In genomic region chr4:150798281-150798680, GRCm38 (mm10) we compare ENCODE assay signal across 11 mouse cellular contexts. TPM values are rescaled to one million over a fixed set of nuclear protein-coding genes. Genes with fewer than 3 reads are reported as not detected.
DNase-seq lines count a peak whose midpoint lies in the region; ATAC-seq and TF ChIP-seq lines count a peak whose summit lies in the region.
"Had no signal": no experiment of that assay in that cellular context is flagged by ENCODE, and none has a peak within 500 bp of the region (broad histone marks: within the 10 kb centered on the region; RNA-seq: fewer than 3 reads in every experiment).

No protein-coding gene starts in this region.

- WGBS in heart, adult 2 months = 92% methylated on average over 8 of the region's 8 CpGs
- 76% methylated on average over 8 of the region's 8 CpGs for WGBS in liver, embryonic 12.5 days (ENCODE audit: insufficient replicate concordance)
- 83% methylated on average over 8 of the region's 8 CpGs for WGBS in limb, embryonic 15.5 days
- WGBS in stomach, postnatal 0 days = 73% methylated on average over 8 of the region's 8 CpGs

- no peak for DNase-seq in heart, adult 2 months
- no peak for DNase-seq in heart, postnatal 4 days
- no peak for DNase-seq in liver
- DNase-seq in stomach, postnatal 0 days (ENCODE audit: low spot score) = no peak
- DNase-seq in cerebellum, postnatal 14 days = no peak
- DNase-seq in retina, postnatal 1 day = no peak
- DNase-seq: cerebellum, adult 11 months had no signal

- no peak overlapping the region for H3K9ac ChIP-seq in heart, adult 2 months (ENCODE audit: low read depth, low read length)
- no peak overlapping the region for H3K9ac ChIP-seq in liver, embryonic 12.5 days
- no peak overlapping the region for H3K9ac ChIP-seq in limb, embryonic 15.5 days
- H3K9ac ChIP-seq in stomach, postnatal 0 days (ENCODE audit: low read length) = no peak overlapping the region
- H3K9ac ChIP-seq: hindbrain, embryonic 14.5 days; midbrain, embryonic 13.5 days had no signal

- H3K4me3 ChIP-seq in heart, adult 2 months = no peak overlapping the region
- no peak overlapping the region for H3K4me3 ChIP-seq in liver, embryonic 12.5 days
- no peak overlapping the region for H3K4me3 ChIP-seq in limb, embryonic 15.5 days
- H3K4me3 ChIP-seq in stomach, postnatal 0 days (ENCODE audit: low read depth, low read length) = no peak overlapping the region
- H3K4me3 ChIP-seq: midbrain, embryonic 13.5 days had no signal

- no peaks in the 10 kb centered on the region for H3K9me3 ChIP-seq in liver, embryonic 12.5 days (replicated peaks)
- H3K9me3 ChIP-seq in limb, embryonic 15.5 days = no peaks in the 10 kb centered on the region
- no peaks in the 10 kb centered on the region for H3K9me3 ChIP-seq in stomach, postnatal 0 days (ENCODE audit: control insufficient read depth, low read length)
- H3K9me3 ChIP-seq: midbrain, embryonic 13.5 days had no signal

- H3K27me3 ChIP-seq in heart, adult 2 months (ENCODE audit: control insufficient read depth, insufficient read depth, low read length) = no peaks in the 10 kb centered on the region
- peaks cover 4% of the 10 kb centered on the region; the same call in 1 of the 2 replicates for H3K27me3 ChIP-seq in liver, embryonic 12.5 days (replicated peaks)
- H3K27me3 ChIP-seq in limb, embryonic 15.5 days = no peaks in the 10 kb centered on the region
- no peaks in the 10 kb centered on the region for H3K27me3 ChIP-seq in stomach, postnatal 0 days (ENCODE audit: control insufficient read depth, insufficient read depth, low read length)
- H3K27me3 ChIP-seq: midbrain, embryonic 13.5 days had no signal

- no peak for TF ChIP-seq EP300 in heart, adult 2 months (IDR thresholded peaks at IDR 0.05; ENCODE audit: insufficient read depth, low read depth, low read length)
- no peak for TF ChIP-seq EP300 in stomach, postnatal 0 days (optimal IDR thresholded peaks at IDR 0.05)

- intact Hi-C loops in heart, adult 2 months (cut with DNase I) = loop anchor here (2.0 kb wide), 1 partner anchor 35 kb away; no protein-coding TSS in a partner anchor

- no peaks in the 10 kb centered on the region for H3K36me3 ChIP-seq in heart, adult 2 months (ENCODE audit: control insufficient read depth, insufficient read depth, low read length)
- no peaks in the 10 kb centered on the region for H3K36me3 ChIP-seq in liver, embryonic 12.5 days
- no peaks in the 10 kb centered on the region for H3K36me3 ChIP-seq in limb, embryonic 15.5 days
- no peaks in the 10 kb centered on the region for H3K36me3 ChIP-seq in stomach, postnatal 0 days (ENCODE audit: control insufficient read depth, insufficient read depth, low read length)
- H3K36me3 ChIP-seq: midbrain, embryonic 13.5 days had no signal

- peak overlapping the region; percentile 64 for H3K27ac ChIP-seq in heart, adult 2 months
- H3K27ac ChIP-seq in liver, embryonic 12.5 days = peak overlapping the region; percentile 32; the same call in 1 of the 2 replicates
- H3K27ac ChIP-seq in limb, embryonic 15.5 days = peak overlapping the region; percentile 30; the same call in 1 of the 2 replicates
- H3K27ac ChIP-seq in stomach, postnatal 0 days (replicated peaks) = peak overlapping the region; percentile 81
- H3K27ac ChIP-seq: hindbrain, embryonic 14.5 days; midbrain, embryonic 13.5 days had no signal

- H3K4me2 ChIP-seq in liver, embryonic 12.5 days = no peak overlapping the region
- no peak overlapping the region for H3K4me2 ChIP-seq in limb, embryonic 15.5 days
- peak overlapping the region; percentile 11; the same call in 1 of the 2 replicates for H3K4me2 ChIP-seq in stomach, postnatal 0 days (replicated peaks; ENCODE audit: low read depth)
- H3K4me2 ChIP-seq: hindbrain, embryonic 14.5 days; midbrain, embryonic 13.5 days had no signal

- TF ChIP-seq CTCF in heart, adult 2 months (IDR thresholded peaks at IDR 0.05) = no peak
- no peak for TF ChIP-seq CTCF in stomach, postnatal 0 days (IDR thresholded peaks at IDR 0.05; ENCODE audit: low read depth)

- H3K79me2 ChIP-seq in heart, adult 2 months (replicated peaks; ENCODE audit: control insufficient read depth, insufficient read depth, low read length) = no peaks in the 10 kb centered on the region

- no peak for ATAC-seq in liver, embryonic 12.5 days
- no peak for ATAC-seq in limb, embryonic 15.5 days (ENCODE audit: insufficient number of reproducible peaks, low FRiP score, low TSS enrichment, low read depth)
- no peak for ATAC-seq in stomach, postnatal 0 days (ENCODE audit: low FRiP score, low TSS enrichment)
- ATAC-seq: midbrain, embryonic 13.5 days had no signal

- peaks cover 11% of the 10 kb centered on the region for H3K4me1 ChIP-seq in heart, adult 2 months (ENCODE audit: control insufficient read depth, insufficient read depth, low read length)
- peaks cover 7% of the 10 kb centered on the region; the same call in 1 of the 2 replicates for H3K4me1 ChIP-seq in liver, embryonic 12.5 days
- H3K4me1 ChIP-seq in limb, embryonic 15.5 days = peaks cover 30% of the 10 kb centered on the region
- peaks cover 2% of the 10 kb centered on the region; the same call in 1 of the 2 replicates for H3K4me1 ChIP-seq in stomach, postnatal 0 days (replicated peaks; ENCODE audit: control insufficient read depth, insufficient read depth)

- TF ChIP-seq POLR2A in heart, adult 2 months (IDR thresholded peaks at IDR 0.05; ENCODE audit: insufficient read depth, low read depth, low read length) = no peak

RNA-seq across cellular contexts. Expression of gene Errfi1, which starts 55.4 kb away (rescaled TPM):
- total RNA-seq in heart, adult 2 months (2021) = 10 to 100 TPM; 22.1 to 44.1 TPM
- polyA plus RNA-seq in heart, adult 2 months (2012; rRNA removed) = 21.3 and 22.5 TPM in 2 replicates
- total RNA-seq in heart, postnatal 4 days (2021) = 10 to 100 TPM; 18.6 to 20.4 TPM
- polyA plus RNA-seq in liver, embryonic 12.5 days (2016; fragmentation: Nextera tagmentation; extraction: Ambion mirVana) = 14.7 and 14.9 TPM in 2 replicates
- polyA plus RNA-seq in limb, embryonic 15.5 days (2015; fragmentation: Nextera tagmentation; extraction: Ambion mirVana) = 29.4 and 31.4 TPM in 2 replicates
- 30.6 and 32.1 TPM in 2 replicates for polyA plus RNA-seq in stomach, postnatal 0 days (2015; fragmentation: Nextera tagmentation; extraction: Ambion mirVana)

Comparison
In these comparisons a context has a peak if more than half of its experiments do, and no peak if none do; other contexts are left out.
1. H3K27ac ChIP-seq: peak in every context shown above with its lines; median percentile 81 in stomach, postnatal 0 days; 64 in heart, adult 2 months; 32 in liver, embryonic 12.5 days; 30 in limb, embryonic 15.5 days.